In the genomic region with DNA sequence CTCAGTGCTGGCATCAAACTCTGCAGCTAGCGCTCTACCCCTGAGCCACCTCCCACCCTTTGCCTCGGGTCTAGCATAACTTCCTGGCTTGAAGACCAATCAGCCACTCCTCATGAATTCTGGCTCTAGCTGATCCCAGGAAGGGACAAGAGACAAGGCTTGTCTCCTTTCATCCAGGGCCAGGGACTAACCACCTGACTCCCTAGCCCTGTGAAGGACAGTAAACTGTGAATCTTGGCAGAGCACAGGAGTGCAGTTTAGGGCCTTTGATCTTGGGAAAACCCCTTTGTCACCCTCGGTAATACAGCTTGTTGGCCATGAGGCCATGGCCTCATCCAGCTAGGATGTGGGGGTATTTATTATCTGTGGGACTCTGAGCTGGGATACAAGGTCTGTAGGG, we compare ENCODE assay signal across 18 mouse cellular contexts.
DNase-seq lines count a peak whose midpoint lies in the region; ATAC-seq lines count a peak whose summit lies in the region.
"Had no signal": no experiment of that assay in that cellular context is flagged by ENCODE, and none has a peak within 500 bp of the region (broad histone marks: within the 10 kb centered on the region; RNA-seq: fewer than 3 reads in every experiment).

No protein-coding gene starts in this region.

- no peak for DNase-seq in heart, embryonic 10.5 days (ENCODE audit: low spot score)
- DNase-seq in heart, postnatal 10 days = no peak
- no peak for DNase-seq in limb, embryonic 11.5 days (ENCODE audit: low spot score)
- no peak for DNase-seq in limb, embryonic 10.5 days (ENCODE audit: low spot score)
- DNase-seq in Muller cell, postnatal 12 days (ENCODE audit: inconsistent ontology term) = peak; percentile 39
- peak; percentile 80 for DNase-seq in adrenal gland, postnatal 14 days
- DNase-seq in right cerebral cortex, postnatal 14 days = no peak
- DNase-seq in thymus, adult 18-20 months = no peak
- DNase-seq: cerebellum, adult 2 months; gastrocnemius, postnatal 36 days; left cerebral cortex, postnatal 4 days; retina, postnatal 1 day had no signal

- H3K36me3 ChIP-seq in heart, embryonic 10.5 days = peaks cover 5% of the 10 kb centered on the region; the same call in 1 of the 2 replicates
- H3K36me3 ChIP-seq in limb, embryonic 11.5 days (ENCODE audit: control insufficient read depth, insufficient read depth, low read length) = no peaks in the 10 kb centered on the region
- H3K36me3 ChIP-seq in limb, embryonic 10.5 days = no peaks in the 10 kb centered on the region
- H3K36me3 ChIP-seq: embryonic facial prominence, embryonic 15.5 days; forebrain, embryonic 10.5 days; hindbrain, embryonic 12.5 days; midbrain, embryonic 13.5 days; neural tube, embryonic 15.5 days had no signal

- H3K9ac ChIP-seq in limb, embryonic 11.5 days (ENCODE audit: low read length) = no peak overlapping the region
- H3K9ac ChIP-seq: embryonic facial prominence, embryonic 15.5 days; hindbrain, embryonic 12.5 days; neural tube, embryonic 15.5 days had no signal

- no peak overlapping the region for H3K4me2 ChIP-seq in limb, embryonic 11.5 days (ENCODE audit: low read depth, severe bottlenecking)
- H3K4me2 ChIP-seq: embryonic facial prominence, embryonic 15.5 days; hindbrain, embryonic 12.5 days; midbrain, embryonic 13.5 days; neural tube, embryonic 15.5 days had no signal

- peak overlapping the region; percentile 47; the same call in 1 of the 2 replicates for H3K27ac ChIP-seq in heart, embryonic 10.5 days
- H3K27ac ChIP-seq in limb, embryonic 11.5 days (replicated peaks; ENCODE audit: low read depth, low read length) = 0 out of 2 replicates have a peak overlapping the region, but pooled peaks have one; percentile 3
- no peak overlapping the region for H3K27ac ChIP-seq in limb, embryonic 10.5 days
- H3K27ac ChIP-seq: embryonic facial prominence, embryonic 15.5 days; forebrain, embryonic 10.5 days; kidney, postnatal 0 days; midbrain, embryonic 13.5 days; neural tube, embryonic 15.5 days had no signal

- H3K9me3 ChIP-seq in heart, embryonic 10.5 days = no peaks in the 10 kb centered on the region
- H3K9me3 ChIP-seq in limb, embryonic 11.5 days (ENCODE audit: control insufficient read depth, low read length) = no peaks in the 10 kb centered on the region
- no peaks in the 10 kb centered on the region for H3K9me3 ChIP-seq in limb, embryonic 10.5 days (replicated peaks)
- H3K9me3 ChIP-seq: embryonic facial prominence, embryonic 15.5 days; forebrain, embryonic 10.5 days; hindbrain, embryonic 12.5 days; midbrain, embryonic 13.5 days; neural tube, embryonic 15.5 days had no signal

- no peak overlapping the region for H3K4me3 ChIP-seq in heart, embryonic 10.5 days
- no peak overlapping the region for H3K4me3 ChIP-seq in limb, embryonic 11.5 days (ENCODE audit: low read depth, low read length)
- H3K4me3 ChIP-seq in limb, embryonic 10.5 days = no peak overlapping the region
- H3K4me3 ChIP-seq: embryonic facial prominence, embryonic 15.5 days; forebrain, embryonic 10.5 days; hindbrain, embryonic 12.5 days; midbrain, embryonic 13.5 days; neural tube, embryonic 15.5 days had no signal

- peaks cover 74% of the 10 kb centered on the region for H3K4me1 ChIP-seq in heart, embryonic 10.5 days
- H3K4me1 ChIP-seq in limb, embryonic 11.5 days (ENCODE audit: control insufficient read depth, insufficient read depth, low read length) = peaks cover 39% of the 10 kb centered on the region
- H3K4me1 ChIP-seq in limb, embryonic 10.5 days = peaks cover 64% of the 10 kb centered on the region

- 60% methylated on average over 3 of the region's 3 CpGs for WGBS in heart, embryonic 10.5 days
- WGBS in limb, embryonic 11.5 days = 47% methylated on average over 3 of the region's 3 CpGs
- 48% methylated on average over 3 of the region's 3 CpGs for WGBS in limb, embryonic 10.5 days

- no peak for ATAC-seq in limb, embryonic 11.5 days (ENCODE audit: insufficient number of reproducible peaks, low FRiP score, low TSS enrichment, low read depth)
- ATAC-seq: midbrain, embryonic 13.5 days had no signal

- no peaks in the 10 kb centered on the region for H3K27me3 ChIP-seq in heart, embryonic 10.5 days (ENCODE audit: insufficient read depth, poor library complexity, severe bottlenecking)
- H3K27me3 ChIP-seq in limb, embryonic 11.5 days (ENCODE audit: control insufficient read depth, insufficient read depth, low read length) = no peaks in the 10 kb centered on the region
- no peaks in the 10 kb centered on the region for H3K27me3 ChIP-seq in limb, embryonic 10.5 days (ENCODE audit: low read depth, poor library complexity, severe bottlenecking)
- H3K27me3 ChIP-seq: embryonic facial prominence, embryonic 15.5 days; hindbrain, embryonic 12.5 days; midbrain, embryonic 13.5 days; neural tube, embryonic 15.5 days had no signal

- intact Hi-C loops in heart, postnatal 10 days (cut with DNase I) = no loop called here

Comparison
In these comparisons a context has a peak if more than half of its experiments do, and no peak if none do; other contexts are left out.
1. DNase-seq: peak in Muller cell, postnatal 12 days (single experiment) and adrenal gland, postnatal 14 days (single experiment); none in heart, embryonic 10.5 days (single experiment), heart, postnatal 10 days (0 of 2), limb, embryonic 11.5 days (single experiment), limb, embryonic 10.5 days (single experiment), right cerebral cortex, postnatal 14 days (single experiment) and thymus, adult 18-20 months (0 of 2).